Comparison of ENCODE assay signal across 33 mouse cellular contexts in the genomic region with DNA sequence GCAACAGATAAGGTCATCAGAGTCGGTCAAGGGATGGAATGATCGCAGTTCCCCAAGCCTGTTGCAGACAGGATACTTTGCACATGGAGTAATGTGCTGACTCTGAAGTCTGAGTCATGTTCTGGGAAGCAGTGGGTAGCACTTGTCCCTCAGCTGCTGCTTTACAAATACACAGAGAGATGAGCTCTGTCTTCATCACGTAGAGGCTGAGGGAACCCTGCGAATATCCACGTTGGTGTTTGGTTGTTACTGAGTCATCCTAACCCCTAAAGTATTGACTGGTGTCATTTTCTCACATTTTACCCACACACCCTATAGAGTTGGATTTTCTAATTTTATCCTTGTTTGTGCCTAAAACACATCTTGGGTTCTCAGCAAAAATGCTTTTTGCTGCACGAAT. TPM values are rescaled to one million over a fixed set of nuclear protein-coding genes. Genes with fewer than 3 reads are reported as not detected.
DNase-seq lines count a peak whose midpoint lies in the region; ATAC-seq and TF ChIP-seq lines count a peak whose summit lies in the region.
"Had no signal": no experiment of that assay in that cellular context is flagged by ENCODE, and none has a peak within 500 bp of the region (broad histone marks: within the 10 kb centered on the region; RNA-seq: fewer than 3 reads in every experiment).

No protein-coding gene starts in this region.

- no peak overlapping the region for H3K4me3 ChIP-seq in layer of hippocampus, adult 2 months
- H3K4me3 ChIP-seq: embryonic facial prominence, embryonic 13.5 days; forebrain, embryonic 10.5 days; intestine, embryonic 15.5 days; midbrain, embryonic 13.5 days; neural tube, embryonic 13.5 days had no signal

- peak overlapping the region; percentile 7; the same call in 1 of the 2 replicates for H3K27ac ChIP-seq in layer of hippocampus, adult 2 months
- H3K27ac ChIP-seq: embryonic facial prominence, embryonic 13.5 days; forebrain, embryonic 10.5 days; hindbrain, postnatal 0 days; intestine, embryonic 15.5 days; kidney, postnatal 0 days; liver, embryonic 14.5 days; macrophage; midbrain, embryonic 13.5 days; neural tube, embryonic 13.5 days had no signal

- TF ChIP-seq CTCF in layer of hippocampus, adult 2 months (conservative IDR thresholded peaks at IDR 0.05), result no peak

- no peak for ATAC-seq in cerebellum, adult (ENCODE audit: insufficient number of reproducible peaks, low FRiP score, low TSS enrichment)
- ATAC-seq: forebrain, embryonic 16.5 days; hindbrain, postnatal 0 days; intestine, embryonic 15.5 days; midbrain, embryonic 13.5 days had no signal

- intact Hi-C loops in left cerebral cortex, postnatal 36 days (cut with DNase I), result no loop called here

- peak in 1 of 2 experiments; percentile 44 for DNase-seq in layer of hippocampus, adult 2 months (ENCODE audit: low spot score in 2 of 2)
- DNase-seq in layer of hippocampus, postnatal 14 days (ENCODE audit: low spot score in 2 of 2), result no peak
- DNase-seq in right cerebral cortex, adult 2 months (ENCODE audit: low spot score in 2 of 2), result peak; percentile 42 to 54
- no peak for DNase-seq in right cerebral cortex, postnatal 14 days
- peak; percentile 33 to 52 for DNase-seq in frontal cortex, postnatal 36 days (ENCODE audit: low spot score in 2 of 2)
- peak; percentile 25 to 28 for DNase-seq in left cerebral cortex, postnatal 36 days (ENCODE audit: low spot score in 2 of 2)
- no peak for DNase-seq in cerebellum, adult 11 months
- DNase-seq: adrenal gland, adult 8-10 months; cerebellum, adult 18-20 months; cerebellum, postnatal 10 days; gastrocnemius, postnatal 10 days; heart, postnatal 14 days; kidney, adult 8-10 months; liver; lung, adult 2 months; lung, postnatal 10 days; thymus, postnatal 14 days had no signal

RNA-seq across cellular contexts. Expression of gene Gzmn, which starts 6.4 kb away (rescaled TPM):
- total RNA-seq in layer of hippocampus, adult 2 months (2021), result not detected
- total RNA-seq in layer of hippocampus, postnatal 14 days (2021), result not detected
- total RNA-seq in left cerebral cortex, postnatal 36 days (2021), result not detected
- total RNA-seq: adrenal gland, adult 8-10 months; common myeloid progenitor, adult 5-6 weeks; G1E; gastrocnemius, postnatal 10 days; heart, adult 8-10 months; heart, postnatal 14 days; hindbrain, postnatal 0 days; layer of hippocampus, postnatal 10 days; megakaryocyte-erythroid progenitor cell, adult 5-6 weeks had no signal

RNA-seq across cellular contexts. Expression of gene Gzmg, which starts 8.6 kb away (rescaled TPM):
- total RNA-seq in layer of hippocampus, adult 2 months (2021), result not detected
- not detected for total RNA-seq in layer of hippocampus, postnatal 14 days (2021)
- total RNA-seq in left cerebral cortex, postnatal 36 days (2021), result not detected
- total RNA-seq: adrenal gland, adult 8-10 months; common myeloid progenitor, adult 5-6 weeks; G1E; gastrocnemius, postnatal 10 days; heart, adult 8-10 months; heart, postnatal 14 days; hindbrain, postnatal 0 days; layer of hippocampus, postnatal 10 days; megakaryocyte-erythroid progenitor cell, adult 5-6 weeks had no signal

RNA-seq across cellular contexts. Expression of gene Gzmd, which starts 35.6 kb away (rescaled TPM):
- total RNA-seq in layer of hippocampus, adult 2 months (2021), result not detected
- not detected for total RNA-seq in layer of hippocampus, postnatal 14 days (2021)
- not detected for total RNA-seq in left cerebral cortex, postnatal 36 days (2021)
- total RNA-seq: adrenal gland, adult 8-10 months; common myeloid progenitor, adult 5-6 weeks; G1E; gastrocnemius, postnatal 10 days; heart, adult 8-10 months; heart, postnatal 14 days; hindbrain, postnatal 0 days; layer of hippocampus, postnatal 10 days; megakaryocyte-erythroid progenitor cell, adult 5-6 weeks had no signal

RNA-seq across cellular contexts. Expression of gene Gzmf, which starts 43.2 kb away (rescaled TPM):
- not detected for total RNA-seq in layer of hippocampus, adult 2 months (2021)
- not detected for total RNA-seq in layer of hippocampus, postnatal 14 days (2021)
- not detected for total RNA-seq in left cerebral cortex, postnatal 36 days (2021)
- total RNA-seq: adrenal gland, adult 8-10 months; common myeloid progenitor, adult 5-6 weeks; gastrocnemius, postnatal 10 days; heart, adult 8-10 months; heart, postnatal 14 days; hindbrain, postnatal 0 days; layer of hippocampus, postnatal 10 days; megakaryocyte-erythroid progenitor cell, adult 5-6 weeks had no signal

RNA-seq across cellular contexts. Expression of gene Gzme, which starts 47.6 kb away (rescaled TPM):
- not detected for total RNA-seq in layer of hippocampus, adult 2 months (2021)
- not detected for total RNA-seq in layer of hippocampus, postnatal 14 days (2021)
- total RNA-seq in left cerebral cortex, postnatal 36 days (2021), result not detected
- total RNA-seq: adrenal gland, adult 8-10 months; common myeloid progenitor, adult 5-6 weeks; G1E; gastrocnemius, postnatal 10 days; heart, adult 8-10 months; heart, postnatal 14 days; hindbrain, postnatal 0 days; layer of hippocampus, postnatal 10 days; megakaryocyte-erythroid progenitor cell, adult 5-6 weeks had no signal

Comparison
In these comparisons a context has a peak if more than half of its experiments do, and no peak if none do; other contexts are left out.
1. DNase-seq: peak in right cerebral cortex, adult 2 months (2 of 2), frontal cortex, postnatal 36 days (2 of 2) and left cerebral cortex, postnatal 36 days (2 of 2); none in layer of hippocampus, postnatal 14 days (0 of 2), right cerebral cortex, postnatal 14 days (single experiment) and cerebellum, adult 11 months (single experiment).